Mouse (Mus musculus): ENCODE results near the gene Fam76a. TPM values are rescaled to one million over a fixed set of nuclear protein-coding genes. Genes with fewer than 3 reads are reported as not detected.

Gene Fam76a
- polyA plus RNA-seq, 1 experiment from 2014 or later = 44.8 TPM

DNA sequence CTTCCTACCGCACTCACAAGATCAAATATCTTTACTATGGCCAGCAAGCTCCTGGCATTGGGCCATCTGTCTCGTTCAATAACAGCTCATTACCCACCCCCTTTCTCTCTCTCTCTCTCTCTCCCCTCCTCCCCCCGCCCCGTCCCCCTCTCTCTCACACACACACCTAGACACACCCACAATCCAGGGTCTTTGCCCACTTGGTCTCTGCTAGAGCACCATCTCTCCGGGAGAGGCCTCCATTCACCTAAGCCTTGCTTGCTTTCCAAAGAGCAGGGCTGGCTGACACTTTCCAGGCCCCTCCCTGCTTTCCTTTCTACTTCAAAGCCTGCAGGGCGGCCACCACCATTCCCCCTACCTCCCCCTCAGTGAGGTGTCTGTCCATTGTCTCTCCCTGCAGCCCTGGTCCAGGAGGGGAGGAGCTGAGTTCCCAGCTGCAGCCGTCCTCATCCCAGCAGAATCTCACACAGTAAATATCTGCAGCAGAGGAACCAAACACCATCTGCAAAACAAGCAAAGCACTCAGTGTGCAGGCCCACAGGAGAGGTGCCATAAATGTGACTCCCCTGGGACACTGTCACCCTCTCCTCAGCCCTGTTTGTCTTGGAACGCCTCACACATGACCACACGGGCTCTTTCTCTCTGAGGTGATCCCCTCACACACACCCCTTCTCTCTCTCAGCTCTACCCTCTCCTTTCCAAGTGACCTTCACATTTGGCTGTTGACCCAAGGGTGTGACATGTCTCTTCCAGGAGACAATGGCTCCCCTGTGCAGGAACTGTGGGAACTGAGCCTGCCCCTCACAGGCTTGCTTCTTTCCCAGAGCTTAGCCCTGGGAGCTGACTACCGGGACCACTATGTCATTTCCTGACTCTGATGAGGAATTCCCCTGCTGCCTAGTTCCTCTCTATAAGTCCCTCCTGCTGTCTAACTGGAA, 36.7 kb upstream of the Fam76a start:
- no peaks in the 10 kb centered on the region for H3K36me3 ChIP-seq (ENCODE audit: insufficient read depth, low read length)
- DNase-seq (ENCODE audit: low spot score) (peak; percentile 71), ATAC-seq (replicated peaks; ENCODE audit: low FRiP score, low read depth) (0 out of 2 replicates have a peak, but pooled peaks have one; percentile 57)
- no peak for TF ChIP-seq CTCF (IDR thresholded peaks at IDR 0.05; ENCODE audit: low read depth)
- H3K4me3 ChIP-seq (replicated peaks; ENCODE audit: low read depth, low read length) = no peak overlapping the region
- H3K4me1 ChIP-seq (replicated peaks; ENCODE audit: insufficient read depth, low read length) = peaks cover 9% of the 10 kb centered on the region; the same call in 1 of the 2 replicates
- H3K9me3 ChIP-seq (replicated peaks; ENCODE audit: low read length) = no peaks in the 10 kb centered on the region
- 0 out of 2 replicates have a peak overlapping the region, but pooled peaks have one; percentile 18 for H3K9ac ChIP-seq (ENCODE audit: low read depth, low read length)
- H3K27me3 ChIP-seq (ENCODE audit: insufficient read depth, low read length) = no peaks in the 10 kb centered on the region
- no peak overlapping the region for H3K4me2 ChIP-seq (ENCODE audit: low read length)
- 21% methylated on average over 10 of the region's 10 CpGs for WGBS
- peak overlapping the region; percentile 81 for H3K27ac ChIP-seq

DNA sequence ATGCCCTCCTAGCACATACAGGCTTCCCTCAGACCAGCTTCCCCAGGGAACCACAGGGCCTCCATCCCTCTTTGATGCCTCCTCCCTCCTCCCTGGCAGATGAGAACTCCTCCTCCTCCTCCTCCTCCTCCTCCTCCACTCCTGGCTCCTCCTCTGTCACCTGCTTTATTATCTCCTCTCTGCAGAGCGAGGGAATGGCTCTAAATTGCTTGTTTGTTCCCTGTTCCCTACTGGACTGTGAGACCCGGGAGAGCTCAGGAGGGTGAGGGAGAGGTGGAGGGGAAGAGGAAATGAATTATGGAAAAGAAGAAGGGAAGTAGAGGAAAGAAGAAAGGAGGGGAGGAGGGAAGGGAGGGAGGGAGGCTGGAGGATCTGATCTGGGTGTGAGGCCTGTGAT, 33.0 kb upstream of the Fam76a start:
- no peak for DNase-seq (ENCODE audit: low spot score)
- H3K4me2 ChIP-seq (ENCODE audit: low read length) = no peak overlapping the region
- ATAC-seq (replicated peaks; ENCODE audit: low FRiP score, low read depth) = no peak
- TF ChIP-seq CTCF (IDR thresholded peaks at IDR 0.05; ENCODE audit: low read depth) = no peak
- no peaks in the 10 kb centered on the region for H3K27me3 ChIP-seq (ENCODE audit: insufficient read depth, low read length)
- no peak overlapping the region for H3K4me3 ChIP-seq (replicated peaks; ENCODE audit: low read depth, low read length)
- no peak overlapping the region for H3K27ac ChIP-seq
- peaks cover 9% of the 10 kb centered on the region; the same call in 1 of the 2 replicates for H3K4me1 ChIP-seq (replicated peaks; ENCODE audit: insufficient read depth, low read length)
- no peaks in the 10 kb centered on the region for H3K36me3 ChIP-seq (ENCODE audit: insufficient read depth, low read length)
- no peaks in the 10 kb centered on the region for H3K9me3 ChIP-seq (replicated peaks; ENCODE audit: low read length)
- no peak overlapping the region for H3K9ac ChIP-seq (ENCODE audit: low read depth, low read length)
- WGBS = 19% methylated on average over 2 of the region's 2 CpGs

DNA sequence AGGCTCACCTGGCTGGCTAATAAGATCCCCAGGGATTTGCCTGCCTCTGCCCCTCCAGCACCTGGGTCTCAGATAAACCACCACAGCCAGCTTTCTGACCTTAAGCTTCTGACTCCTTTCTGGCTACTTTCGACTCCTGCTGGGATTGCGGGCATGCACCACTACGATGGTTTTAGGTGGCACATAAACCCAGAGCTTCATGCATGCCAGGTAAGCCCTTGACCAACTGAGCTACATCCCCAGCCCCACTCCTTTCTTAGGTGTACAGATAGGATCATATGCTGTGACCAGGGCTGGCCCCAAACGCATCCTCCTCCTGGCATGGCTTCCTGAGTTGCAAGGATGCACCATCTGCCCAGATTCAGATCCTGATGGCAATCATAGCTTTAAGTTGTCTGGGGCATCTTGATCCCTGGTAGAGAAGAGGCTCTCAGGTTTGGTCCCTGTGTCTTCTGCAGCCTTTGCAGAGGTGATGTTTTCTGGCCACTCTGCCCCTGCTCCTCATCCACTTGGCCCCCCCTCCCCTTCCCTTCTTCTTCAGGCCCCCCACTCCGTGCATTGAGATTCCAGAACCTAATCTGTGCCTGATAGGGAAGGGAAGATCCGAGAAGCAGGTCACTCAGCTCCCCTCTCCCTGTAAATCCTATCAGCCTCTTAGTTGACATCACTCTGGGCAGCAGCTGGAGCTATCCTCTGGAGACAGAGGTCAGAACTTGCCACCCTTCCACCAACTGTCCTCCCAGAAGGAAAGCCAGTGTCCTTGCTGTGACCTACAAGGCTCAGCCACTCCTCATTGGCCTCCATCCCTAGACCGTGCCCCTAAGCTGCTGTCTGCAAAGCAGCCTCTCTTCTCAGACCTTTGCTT, 32.4 kb upstream of the Fam76a start:
- 70% methylated on average over 7 of the region's 7 CpGs for WGBS
- Histone ChIP-seq H3K4me3 (replicated peaks; ENCODE audit: low read depth, low read length) (no peak overlapping the region), H3K36me3 (ENCODE audit: insufficient read depth, low read length) (no peaks in the 10 kb centered on the region), H3K27me3 (ENCODE audit: insufficient read depth, low read length) (no peaks in the 10 kb centered on the region), H3K4me2 (ENCODE audit: low read length) (no peak overlapping the region), H3K9ac (ENCODE audit: low read depth, low read length) (no peak overlapping the region), H3K9me3 (replicated peaks; ENCODE audit: low read length) (no peaks in the 10 kb centered on the region), H3K4me1 (replicated peaks; ENCODE audit: insufficient read depth, low read length) (peaks cover 9% of the 10 kb centered on the region; the same call in 1 of the 2 replicates), H3K27ac (no peak overlapping the region)
- ATAC-seq (replicated peaks; ENCODE audit: low FRiP score, low read depth) (no peak), DNase-seq (ENCODE audit: low spot score) (no peak)
- no peak for TF ChIP-seq CTCF (IDR thresholded peaks at IDR 0.05; ENCODE audit: low read depth)

DNA sequence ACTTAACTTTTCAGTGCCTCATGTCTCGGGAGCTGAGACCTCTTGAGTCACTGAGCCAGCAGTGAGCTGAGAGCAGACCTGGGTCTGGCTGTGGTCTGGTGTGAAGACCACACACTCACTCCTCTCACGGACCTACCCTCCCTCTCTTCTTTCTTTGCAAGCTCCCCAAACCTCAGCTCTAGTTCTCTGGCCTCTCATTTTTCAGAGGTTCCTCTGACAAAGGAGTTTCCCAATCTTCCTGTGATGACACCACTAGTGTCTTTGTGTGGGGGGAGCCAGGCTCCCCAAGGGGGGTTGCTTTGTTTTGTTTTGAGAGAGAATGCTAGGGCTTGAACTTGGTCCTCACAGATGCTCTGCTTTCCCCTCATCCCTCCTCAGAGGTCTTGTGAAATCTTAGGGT, 28.6 kb upstream of the Fam76a start:
- no peak for ATAC-seq (replicated peaks; ENCODE audit: low FRiP score, low read depth)
- no peak overlapping the region for H3K4me2 ChIP-seq (ENCODE audit: low read length)
- H3K27ac ChIP-seq = no peak overlapping the region
- H3K4me3 ChIP-seq (replicated peaks; ENCODE audit: low read depth, low read length) = no peak overlapping the region
- WGBS = 51% methylated on average over 2 of the region's 2 CpGs
- no peak overlapping the region for H3K9ac ChIP-seq (ENCODE audit: low read depth, low read length)
- H3K4me1 ChIP-seq (replicated peaks; ENCODE audit: insufficient read depth, low read length) = peaks cover 9% of the 10 kb centered on the region
- H3K36me3 ChIP-seq (ENCODE audit: insufficient read depth, low read length) = no peaks in the 10 kb centered on the region
- TF ChIP-seq CTCF (IDR thresholded peaks at IDR 0.05; ENCODE audit: low read depth) = no peak
- DNase-seq (ENCODE audit: low spot score) = no peak
- no peaks in the 10 kb centered on the region for H3K27me3 ChIP-seq (ENCODE audit: insufficient read depth, low read length)
- H3K9me3 ChIP-seq (replicated peaks; ENCODE audit: low read length) = no peaks in the 10 kb centered on the region

DNA sequence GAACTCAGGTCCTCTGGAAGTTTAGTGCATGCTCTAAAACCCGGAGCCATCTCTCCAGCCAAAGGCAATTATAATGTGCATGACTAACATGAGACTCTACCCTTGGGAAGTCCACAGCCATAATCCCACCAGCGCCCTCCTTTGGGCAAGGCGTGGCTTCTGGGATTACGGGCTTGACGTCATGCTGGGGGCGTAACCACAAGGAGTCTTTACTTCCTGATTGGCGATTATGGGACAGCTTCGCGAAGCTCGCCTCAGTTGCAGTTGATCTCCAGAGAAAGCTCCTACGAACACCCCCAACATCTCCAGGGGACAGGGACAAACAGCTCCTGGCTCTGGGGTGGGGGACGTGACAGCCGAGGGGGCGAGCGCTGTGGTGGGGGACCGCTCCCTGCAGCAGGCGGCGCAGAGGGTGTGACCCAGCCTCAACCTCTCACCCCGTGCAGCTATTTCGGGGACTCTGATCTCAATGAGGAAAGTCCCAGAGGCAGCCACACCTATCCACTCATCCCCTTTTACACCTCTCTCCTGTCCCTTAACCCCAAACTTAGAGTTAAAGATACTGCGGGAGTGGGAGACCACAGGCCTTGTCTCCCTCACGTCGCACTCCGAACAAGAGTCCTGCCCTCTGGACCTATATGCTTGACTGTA, 27.6 kb upstream of the Fam76a start:
- Histone ChIP-seq H3K27ac (no peak overlapping the region), H3K36me3 (ENCODE audit: insufficient read depth, low read length) (no peaks in the 10 kb centered on the region), H3K4me2 (ENCODE audit: low read length) (peak overlapping the region; percentile 23; the same call in 1 of the 2 replicates), H3K4me3 (replicated peaks; ENCODE audit: low read depth, low read length) (no peak overlapping the region), H3K27me3 (ENCODE audit: insufficient read depth, low read length) (no peaks in the 10 kb centered on the region), H3K4me1 (replicated peaks; ENCODE audit: insufficient read depth, low read length) (peaks cover 12% of the 10 kb centered on the region), H3K9ac (ENCODE audit: low read depth, low read length) (no peak overlapping the region), H3K9me3 (replicated peaks; ENCODE audit: low read length) (no peaks in the 10 kb centered on the region)
- no peak for TF ChIP-seq CTCF (IDR thresholded peaks at IDR 0.05; ENCODE audit: low read depth)
- 38% methylated on average over 24 of the region's 24 CpGs for WGBS
- DNase-seq (ENCODE audit: low spot score) = no peak
- ATAC-seq (replicated peaks; ENCODE audit: low FRiP score, low read depth) = no peak
